Mouse (Mus musculus): ENCODE measurements at regions not wholly inside any gene's neighbourhood (a gene's known extent, or its start where the extent isn't known, plus 50 kb on each side); places are given as distances from the start of the nearest gene placed in this dataset.

- no peak for DNase-seq (ENCODE audit: low read depth)
Measured at GRCm38 (mm10) chr17:10079853-10080650, 239.6 kb downstream of the Qk start.

- no peak for DNase-seq (ENCODE audit: low read depth)
Measured at GRCm38 (mm10) chr17:10078536-10079319, 240.9 kb downstream of the Qk start.

GRCm38 (mm10) chr17:10073301-10073700 is 246.4 kb downstream of the Qk start:
- no peak for DNase-seq (ENCODE audit: low read depth)

GRCm38 (mm10) chr17:10069251-10069650 is 250.4 kb downstream of the Qk start:
- DNase-seq (ENCODE audit: low read depth) = no peak

- no peak for DNase-seq (ENCODE audit: low read depth)
Measured at GRCm38 (mm10) chr17:10065131-10065530, 254.5 kb downstream of the Qk start.

GRCm38 (mm10) chr17:10062546-10063100 is 257.0 kb downstream of the Qk start:
- DNase-seq (ENCODE audit: low read depth) = no peak

- DNase-seq (ENCODE audit: low read depth) = no peak
Measured at GRCm38 (mm10) chr17:10057736-10058135, 261.9 kb downstream of the Qk start.

- DNase-seq (ENCODE audit: low read depth) = no peak
Measured at GRCm38 (mm10) chr17:10056096-10056495, 263.6 kb downstream of the Qk start.

GRCm38 (mm10) chr17:10054375-10054774 is 265.3 kb downstream of the Qk start:
- DNase-seq (ENCODE audit: low read depth) = no peak

GRCm38 (mm10) chr17:10044336-10044735 is 275.3 kb downstream of the Qk start:
- no peak for DNase-seq (ENCODE audit: low read depth)

- DNase-seq (ENCODE audit: low read depth) = no peak
Measured at GRCm38 (mm10) chr17:10042042-10042652, 277.5 kb downstream of the Qk start.

- DNase-seq (ENCODE audit: low read depth) = no peak
Measured at GRCm38 (mm10) chr17:10040951-10041359, 278.7 kb downstream of the Qk start.

- no peak for DNase-seq (ENCODE audit: low read depth)
Measured at GRCm38 (mm10) chr17:10040375-10040774, 279.3 kb downstream of the Qk start.

- no peak for DNase-seq (ENCODE audit: low read depth)
Measured at GRCm38 (mm10) chr17:10037799-10038445, 281.7 kb downstream of the Qk start.

- DNase-seq (ENCODE audit: low read depth) = no peak
Measured at GRCm38 (mm10) chr17:10033510-10033909, 286.1 kb downstream of the Qk start.

- DNase-seq (ENCODE audit: low read depth) = no peak
Measured at GRCm38 (mm10) chr17:10031033-10031432, 288.6 kb downstream of the Qk start.

GRCm38 (mm10) chr17:10026770-10027169 is 292.9 kb downstream of the Qk start:
- DNase-seq (ENCODE audit: low read depth) = no peak

GRCm38 (mm10) chr17:10025212-10025611 is 294.4 kb downstream of the Qk start:
- DNase-seq (ENCODE audit: low read depth) = no peak

GRCm38 (mm10) chr17:10024323-10024722 is 295.3 kb downstream of the Qk start:
- DNase-seq (ENCODE audit: low read depth) = no peak

- DNase-seq (ENCODE audit: low read depth) = no peak
Measured at GRCm38 (mm10) chr17:10012161-10012560, 307.5 kb downstream of the Qk start.

GRCm38 (mm10) chr17:10011728-10012127 is 307.9 kb downstream of the Qk start:
- DNase-seq (ENCODE audit: low read depth) = no peak

- DNase-seq (ENCODE audit: low read depth) = no peak
Measured at GRCm38 (mm10) chr17:10001071-10001591, 318.5 kb downstream of the Qk start.

All from naive thymus-derived CD4-positive, alpha-beta T cell, adult 2 months (primary cell).